Mouse (Mus musculus) CH12.LX (cell line): ENCODE measurements at regions not wholly inside any gene's neighbourhood (a gene's known extent, or its start where the extent isn't known, plus 50 kb on each side); places are given as distances from the start of the nearest gene placed in this dataset.

Experiments
- CTCF ChIP-seq, 2 experiments: IDR thresholded peaks in 1 of 2; conservative IDR thresholded peaks in 1 of 2; 2 replicates each; pipeline ENCODE4 v1.5.1; 2011 to 2012; ENCODE audit warnings: low read depth in 2 of 2, low read length in 2 of 2, improper control_type of control experiment in 1 of 2, inconsistent platforms in 1 of 2, mild to moderate bottlenecking in 1 of 2, moderate library complexity in 1 of 2
- MAZ ChIP-seq: IDR thresholded peaks from 2 replicates; pipeline ENCODE4 v1.6.1; 2012; ENCODE audit warnings: low read depth, mild to moderate bottlenecking, inconsistent platforms, low read length, improper control_type of control experiment, moderate library complexity
- NRF1 ChIP-seq: IDR thresholded peaks from 2 replicates; pipeline ENCODE4 v1.6.1; 2014; ENCODE audit warnings: low read depth, mild to moderate bottlenecking, inconsistent platforms, low read length, improper control_type of control experiment, moderate library complexity
- POLR2A ChIP-seq: IDR thresholded peaks from 2 replicates; pipeline ENCODE4 v1.6.1; 2011; ENCODE audit warnings: low read depth, mild to moderate bottlenecking, improper control_type of control experiment, low read length
- SIN3A ChIP-seq: IDR thresholded peaks from 2 replicates; pipeline ENCODE4 v1.6.1; 2012; ENCODE audit warnings: low read length, improper control_type of control experiment, inconsistent platforms

DNA sequence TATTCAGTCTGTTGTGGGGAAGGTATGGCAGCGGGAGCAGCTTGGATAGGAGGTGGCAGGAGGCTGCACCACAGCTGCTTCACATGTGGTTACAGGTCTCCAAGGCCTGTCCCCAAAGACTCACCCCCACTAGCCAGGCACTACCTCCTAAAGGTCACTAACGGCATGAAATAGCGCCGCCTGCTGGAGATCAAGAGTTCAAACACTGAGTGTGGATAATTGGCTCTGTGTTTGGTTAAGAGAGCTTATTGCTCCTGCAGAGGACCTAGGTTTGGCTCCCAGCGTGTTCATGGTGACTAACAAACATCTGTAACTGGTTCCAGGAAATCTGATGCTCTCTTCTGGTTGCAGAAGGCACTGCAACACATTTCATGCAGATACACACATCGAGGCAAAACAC, 514.1 kb downstream of the Zfp536 start:
- TF ChIP-seq MAZ (no peak), SIN3A (no peak), POLR2A (no peak), CTCF (conservative IDR thresholded peaks at IDR 0.05 in 1 of 2, IDR thresholded peaks at IDR 0.05 in 1 of 2; ENCODE audit: low read depth in 2 of 2, low read length in 2 of 2) (no peak), NRF1 (no peak)
